Mouse (Mus musculus): Measurements from ENCODE around the gene Tmem165.

DNA sequence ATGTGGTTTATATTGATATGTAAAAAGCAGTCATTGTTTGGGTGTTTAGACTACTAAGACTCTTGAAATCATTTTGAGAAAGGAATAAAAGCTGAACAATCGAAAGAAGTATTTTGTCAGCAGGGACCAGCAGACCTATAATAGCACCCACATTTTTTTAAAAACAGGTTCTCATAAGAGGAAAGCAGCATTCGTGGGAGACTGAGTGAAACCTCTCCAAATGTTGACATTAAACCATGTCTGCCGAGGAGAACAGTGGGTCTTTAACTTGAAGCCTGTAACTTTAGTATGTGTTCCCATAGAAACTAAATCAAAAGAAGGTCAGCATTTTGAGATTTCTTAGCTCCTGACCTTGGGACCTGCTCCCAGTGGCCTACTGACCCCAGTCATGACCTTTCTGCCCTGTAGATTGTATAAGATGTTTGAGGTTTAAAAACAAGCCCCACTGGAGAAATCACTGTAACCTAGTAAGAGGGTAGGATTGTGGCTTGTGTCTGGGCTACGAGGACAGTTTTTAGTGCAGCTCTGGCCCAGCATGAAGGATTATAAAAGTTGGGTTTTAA is 19.8 kb upstream of the Tmem165 start:
- TF ChIP-seq GATA1 (IDR thresholded peaks at IDR 0.05; ENCODE audit: borderline replicate concordance, low read length), result no peak
- no peak for TF ChIP-seq FLI1 (IDR thresholded peaks at IDR 0.05; ENCODE audit: low read length)

All from megakaryocyte, embryonic 14.5 days (primary cell).